Mouse (Mus musculus) myocyte (in vitro differentiated cells): ENCODE results near the gene Nfam1.

Source experiments
- MAX ChIP-seq: IDR thresholded peaks from one replicate; pipeline ENCODE4 v1.6.1; 2011; ENCODE audit warnings: low read depth, mild to moderate bottlenecking, control low read depth
- POLR2A ChIP-seq: IDR thresholded peaks from one replicate; pipeline ENCODE4 v1.6.1; 2011; ENCODE audit warnings: low read depth, mild to moderate bottlenecking, control low read depth, moderate library complexity; ENCODE audit not compliant: insufficient read length

GRCm38 (mm10) chr15:83068270-83068669 is 35.2 kb upstream of the Nfam1 start:
- no peak for TF ChIP-seq POLR2A
- no peak for TF ChIP-seq MAX
